Mouse (Mus musculus) heart, postnatal 36 days (tissue): ENCODE measurements around the gene Ranbp9. TPM values are rescaled to one million over a fixed set of nuclear protein-coding genes. Genes with fewer than 3 reads are reported as not detected.

Experiments
- DNase-seq, 2 experiments: peaks; one replicate each; pipeline ENCODE4 v3.0.0; 2021 to 2022
- intact Hi-C: fragments of 180-260 bp; cut with DNase I; formaldehyde crosslinking; loops from one replicate; pipeline ENCODE4 v1.15.1; 2025
- total RNA-seq, 2 experiments: library from RNA; stranded (reverse); gene quantifications; 2 replicates each; pipeline ENCODE4 v1.2.3; 2021

Gene Ranbp9
- total RNA-seq, 2 experiments from 2014 or later = 43.0 to 48.3 TPM

GRCm38 (mm10) chr13:43457161-43457560 is 23.9 kb downstream of the Ranbp9 start:
- intact Hi-C loops = no loop called here
- DNase-seq = no peak

DNA sequence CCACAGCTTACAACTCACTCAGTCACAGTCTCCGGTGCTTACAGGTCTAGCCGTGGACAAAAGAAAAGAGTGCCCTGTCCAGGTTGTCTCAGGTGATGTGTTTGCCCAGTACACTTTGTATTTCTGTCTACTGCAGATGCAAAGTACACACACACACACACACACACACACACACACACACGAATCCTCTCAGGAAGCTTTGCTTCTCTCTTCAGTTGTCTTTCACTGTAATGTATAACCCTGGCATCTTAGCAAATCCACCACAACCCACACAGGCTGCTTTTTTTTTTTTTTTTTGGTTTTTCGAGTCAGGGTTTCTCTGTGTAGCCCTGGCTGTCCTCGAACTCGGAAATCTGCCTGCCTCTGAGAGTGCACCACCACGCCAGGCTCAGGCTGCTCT is 26.7 kb downstream of the Ranbp9 start:
- DNase-seq = no peak
- intact Hi-C loops = no loop called here

GRCm38 (mm10) chr13:43452843-43453605 is 28.1 kb downstream of the Ranbp9 start:
- no peak for DNase-seq
- intact Hi-C loops = loop anchor here (2.0 kb wide), 1 partner anchor 26 kb away; no protein-coding TSS in a partner anchor

DNA sequence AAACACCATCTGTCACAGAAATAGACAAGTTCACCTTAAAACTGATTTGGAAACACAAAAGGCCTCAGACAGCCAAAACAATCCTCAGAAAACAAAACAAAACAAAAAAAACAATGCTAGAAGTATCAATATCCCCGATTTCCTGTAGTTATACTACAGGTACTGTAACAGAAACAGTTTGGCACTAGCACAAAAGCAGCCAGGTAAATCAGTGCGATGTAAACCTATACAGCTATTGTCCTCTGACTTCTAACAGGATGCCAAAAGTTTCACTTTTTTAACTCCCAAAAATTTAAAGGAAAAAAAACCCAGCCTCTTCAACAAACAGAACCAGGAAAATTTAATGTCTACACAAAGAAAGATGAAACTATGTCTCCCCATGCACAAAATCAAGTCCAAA is 28.9 kb downstream of the Ranbp9 start:
- intact Hi-C loops = loop anchor here (2.0 kb wide), 1 partner anchor 27 kb away; no protein-coding TSS in a partner anchor
- DNase-seq = no peak

DNA sequence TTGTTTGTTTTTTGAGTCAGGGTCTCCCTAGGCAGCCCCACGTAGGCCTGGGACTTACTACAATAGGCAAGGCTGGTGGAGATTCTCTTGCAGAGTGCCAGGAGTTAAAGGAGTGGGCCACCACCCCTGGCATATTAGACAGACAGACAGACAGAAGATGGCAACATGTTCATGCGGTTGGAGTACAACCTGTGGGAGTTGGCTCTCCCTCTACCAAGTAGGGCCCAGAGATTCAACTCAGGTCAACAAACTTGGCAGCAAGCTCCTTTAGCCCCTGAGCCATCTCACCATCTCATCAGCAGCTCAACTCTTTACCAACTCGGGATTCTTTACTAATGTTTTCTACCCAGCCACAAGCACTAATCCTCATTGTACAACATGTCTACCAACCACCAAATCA is 30.4 kb downstream of the Ranbp9 start:
- intact Hi-C loops = no loop called here
- DNase-seq = no peak

DNA sequence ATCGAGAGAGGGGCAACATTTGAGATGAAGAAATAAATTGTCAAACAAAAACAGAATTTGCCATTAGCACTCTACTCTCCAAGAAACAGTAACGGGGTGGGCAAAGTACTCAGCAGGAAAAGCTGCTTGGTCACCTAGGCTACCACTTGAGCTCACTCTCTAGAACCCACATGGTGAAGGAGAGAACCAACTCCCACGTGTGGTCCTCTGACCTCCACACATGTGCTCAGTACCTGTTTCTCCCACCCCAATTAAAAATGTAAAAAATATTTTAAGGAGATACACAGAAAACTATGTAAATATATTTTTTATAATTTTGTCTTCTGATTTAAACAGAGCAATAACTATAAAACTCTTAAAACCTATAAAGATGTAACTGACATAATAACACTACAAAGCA is 33.4 kb downstream of the Ranbp9 start:
- intact Hi-C loops = no loop called here
- DNase-seq = no peak

DNA sequence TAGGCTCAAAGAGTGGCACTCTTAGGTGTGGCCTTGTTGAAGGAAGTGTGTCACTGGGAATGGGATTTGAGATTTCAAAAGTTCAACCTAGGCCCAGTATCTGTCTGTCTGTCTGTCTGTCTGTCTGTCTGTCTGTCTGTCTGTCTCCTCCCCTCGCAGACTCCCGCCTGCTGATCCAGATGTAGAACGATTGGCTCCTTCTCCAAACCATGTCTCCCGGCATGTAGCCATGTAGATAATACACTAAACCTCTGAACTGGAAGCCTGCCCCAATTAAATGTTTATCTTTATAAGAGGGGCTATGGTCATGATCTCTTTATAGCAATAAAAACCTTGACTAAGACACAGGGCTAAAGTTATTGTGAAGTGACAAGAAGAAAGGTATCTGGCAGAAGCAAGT is 35.3 kb downstream of the Ranbp9 start:
- no peak for DNase-seq
- intact Hi-C loops = no loop called here

DNA sequence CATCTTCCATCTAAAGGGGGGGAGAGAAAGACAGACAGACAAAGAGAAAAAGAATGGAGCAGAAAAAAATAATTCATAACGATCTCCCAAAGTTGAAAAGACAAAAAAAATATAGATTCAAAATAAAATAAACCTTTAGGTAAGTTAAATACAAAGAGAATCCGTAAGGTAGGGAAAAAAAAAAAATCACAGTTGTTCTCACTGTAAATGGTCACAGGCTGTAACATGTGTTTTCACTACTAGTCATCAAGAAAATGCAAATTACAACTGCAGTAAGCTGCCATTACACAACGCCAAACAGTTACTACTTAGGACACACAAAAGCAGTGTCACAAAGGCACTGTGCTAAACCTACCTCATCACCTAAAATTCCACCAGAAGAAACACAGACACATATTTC is 36.4 kb downstream of the Ranbp9 start:
- intact Hi-C loops = no loop called here
- DNase-seq = no peak

- intact Hi-C loops = no loop called here
- DNase-seq = no peak
These were observed 37.4 kb downstream of the Ranbp9 start for GRCm38 (mm10) chr13:43443706-43444105.

DNA sequence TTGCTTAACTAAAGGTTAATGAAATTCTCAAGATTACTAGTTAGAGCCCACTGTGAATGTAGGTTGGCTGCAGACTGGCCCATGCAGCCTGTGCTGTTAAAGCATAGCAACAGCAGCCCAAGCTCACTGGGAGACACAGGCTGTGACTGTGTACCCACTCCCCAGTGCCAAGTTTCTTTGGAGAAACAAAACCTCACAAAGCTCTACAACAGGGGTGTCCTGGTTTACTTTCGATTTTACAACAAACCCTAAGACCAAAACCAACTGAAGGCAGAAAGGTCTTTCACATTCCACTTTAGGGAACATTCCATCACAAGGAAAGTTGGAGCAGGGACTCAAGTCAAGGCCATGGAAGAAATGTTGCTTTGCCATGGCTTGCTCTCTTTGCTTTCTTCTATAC is 38.5 kb downstream of the Ranbp9 start:
- DNase-seq = no peak
- intact Hi-C loops = no loop called here

- intact Hi-C loops = no loop called here
These were observed 40.7 kb downstream of the Ranbp9 start for GRCm38 (mm10) chr13:43440376-43440775.

GRCm38 (mm10) chr13:43433395-43433794 is 47.7 kb downstream of the Ranbp9 start:
- no peak for DNase-seq
- intact Hi-C loops = loop anchor here (5.0 kb wide), 1 partner anchor 44 kb away; no protein-coding TSS in a partner anchor

More at GRCm38 (mm10) chr13:43440376-43440775, 40.7 kb downstream of the Ranbp9 start:
- DNase-seq = no peak

- DNase-seq = no peak
- intact Hi-C loops = no loop called here
These were observed 52.6 kb downstream of the Ranbp9 start for GRCm38 (mm10) chr13:43428436-43428835.

GRCm38 (mm10) chr13:43415249-43415648 is 65.8 kb downstream of the Ranbp9 start:
- intact Hi-C loops = loop anchor here (5.0 kb wide), 1 partner anchor 62 kb away; no protein-coding TSS in a partner anchor
- no peak for DNase-seq

DNA sequence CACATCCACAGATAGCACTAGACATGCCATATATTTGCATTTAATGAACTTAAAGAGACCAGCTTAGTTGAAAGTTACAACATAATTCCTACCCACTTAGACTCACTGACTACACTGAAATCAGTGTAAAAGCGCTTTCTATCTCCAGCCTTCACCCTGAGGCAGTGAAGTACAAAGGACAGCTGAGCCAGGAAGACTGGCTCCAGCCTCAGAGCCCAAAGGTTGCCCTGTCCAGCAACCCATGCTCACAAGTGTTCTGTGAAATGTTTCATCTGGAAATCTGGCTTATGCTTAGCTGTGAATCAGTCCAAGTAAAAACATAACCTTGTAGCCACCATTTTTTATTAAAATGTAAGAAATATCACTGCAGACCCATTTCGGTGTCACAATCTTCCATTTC is 67.5 kb downstream of the Ranbp9 start:
- DNase-seq = no peak
- intact Hi-C loops = no loop called here

GRCm38 (mm10) chr13:43412311-43412710 is 68.8 kb downstream of the Ranbp9 start:
- intact Hi-C loops = no loop called here
- DNase-seq = no peak

GRCm38 (mm10) chr13:43399576-43399975 is 81.5 kb downstream of the Ranbp9 start:
- intact Hi-C loops = loop anchor here (5.0 kb wide), 3 partner anchors 83 to 217 kb away; partner anchors contain the start of genes Gfod1 and Ranbp9
- no peak for DNase-seq

DNA sequence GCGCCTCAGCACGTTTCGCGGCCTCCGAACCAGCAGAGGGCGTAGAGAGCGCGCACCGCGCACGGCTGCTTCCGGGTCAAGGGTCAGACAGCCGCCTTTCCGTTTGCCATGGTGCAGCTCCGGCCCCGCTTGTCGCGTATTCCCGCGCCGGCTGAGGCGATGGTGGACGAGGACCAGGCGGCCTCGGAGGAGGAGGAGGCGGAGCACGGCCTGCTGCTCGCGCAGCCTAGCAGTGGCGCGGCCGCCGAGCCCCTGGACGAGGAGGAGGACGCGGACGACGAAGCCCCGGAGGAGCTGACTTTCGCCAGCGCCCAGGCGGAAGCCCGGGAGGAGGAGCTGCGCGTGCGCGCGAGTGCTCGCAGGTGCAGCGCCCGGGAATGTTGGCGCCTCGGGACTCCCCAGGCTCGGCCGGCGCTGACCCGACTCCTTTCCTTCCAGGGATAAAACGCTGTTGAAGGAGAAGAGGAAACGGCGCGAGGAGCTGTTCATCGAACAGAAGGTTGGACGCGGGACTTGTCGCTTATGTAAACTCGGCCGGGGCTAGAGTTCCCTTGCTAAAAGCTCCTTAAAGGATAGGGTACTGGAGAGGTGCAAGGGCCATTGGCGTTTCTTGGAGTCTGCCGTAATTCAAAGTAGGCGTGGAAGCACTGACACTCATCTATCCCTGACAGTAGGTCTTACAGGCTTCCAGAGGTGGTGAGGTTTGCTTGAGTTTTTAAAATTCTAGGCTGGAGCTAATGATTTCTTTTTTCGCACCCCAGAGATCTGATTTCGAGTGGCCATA is 82.6 kb downstream of the Ranbp9 start, which contains the start of gene Nol7:
Gene Nol7 (plus strand): TSS at position 94 of the 784 bp plus-strand sequence.
- intact Hi-C loops = loop anchor here (5.0 kb wide), 3 partner anchors 84 to 216 kb away; partner anchors contain the start of genes Gfod1 and Ranbp9
- DNase-seq = peak; percentile 96 to 100

DNA sequence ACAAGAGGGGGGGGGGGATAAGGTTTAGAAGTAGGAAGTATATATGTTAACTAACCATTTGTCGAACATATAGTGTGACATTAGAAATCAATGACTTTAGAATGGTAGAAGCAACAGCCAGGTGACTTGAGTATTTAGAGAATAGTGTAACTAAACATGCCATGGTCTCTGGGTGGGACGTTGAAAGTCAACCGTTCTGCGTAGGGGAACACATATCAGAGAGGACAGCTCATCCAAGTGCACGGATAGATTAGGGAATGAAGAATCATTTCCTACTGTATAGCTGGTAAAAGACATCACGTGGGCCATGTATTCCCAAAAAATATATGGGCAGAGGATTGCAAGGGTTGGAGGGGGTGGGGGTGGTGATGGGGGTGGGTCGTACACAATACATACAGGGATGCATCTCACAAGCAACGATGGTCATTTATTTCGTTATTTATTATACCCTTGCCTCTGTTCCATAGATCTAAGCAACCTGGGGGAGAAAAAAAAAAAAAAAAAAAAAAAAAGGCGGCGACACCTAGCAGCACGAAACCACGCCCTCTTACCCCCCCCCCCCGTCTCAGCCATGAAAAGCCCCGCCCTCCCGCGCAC is 83.3 kb downstream of the Ranbp9 start:
- DNase-seq = no peak
- intact Hi-C loops = loop anchor here (5.0 kb wide), 3 partner anchors 85 to 215 kb away; partner anchors contain the start of genes Gfod1 and Ranbp9

GRCm38 (mm10) chr13:43385321-43385720 is 95.8 kb downstream of the Ranbp9 start:
- intact Hi-C loops = no loop called here
- DNase-seq = no peak

- intact Hi-C loops = no loop called here
- no peak for DNase-seq
These were observed 101.1 kb downstream of the Ranbp9 start for GRCm38 (mm10) chr13:43379989-43380388.
